Mouse (Mus musculus) megakaryocyte progenitor cell, adult 5-6 weeks (primary cell): ENCODE measurements around the gene Cdx4. TPM values are rescaled to one million over a fixed set of nuclear protein-coding genes. Genes with fewer than 3 reads are reported as not detected.
A peak's percentile ranks its signal among the peaks of the same experiment; 100 is the strongest.

Experiments used
- ATAC-seq: replicated peaks from 2 replicates; pipeline ENCODE4 v1.8.0; 2016; ENCODE audit warnings: mild to moderate bottlenecking, moderate TSS enrichment, inconsistent platforms; ENCODE audit not compliant: poor library complexity
- total RNA-seq, 2 experiments: library from RNA; stranded (forward) in 1 of 2; stranded (reverse) in 1 of 2; fragments of 157-497, 149-512 nt in 1 of 2; fragments of 200-1000 nt in 1 of 2; gene quantifications; 2 replicates each; pipeline versions ENCODE4 v1.2.3 to v1.2.4; 2015 to 2017

The Cdx4 gene
- total RNA-seq, 2 experiments from 2014 or later: not detected

DNA sequence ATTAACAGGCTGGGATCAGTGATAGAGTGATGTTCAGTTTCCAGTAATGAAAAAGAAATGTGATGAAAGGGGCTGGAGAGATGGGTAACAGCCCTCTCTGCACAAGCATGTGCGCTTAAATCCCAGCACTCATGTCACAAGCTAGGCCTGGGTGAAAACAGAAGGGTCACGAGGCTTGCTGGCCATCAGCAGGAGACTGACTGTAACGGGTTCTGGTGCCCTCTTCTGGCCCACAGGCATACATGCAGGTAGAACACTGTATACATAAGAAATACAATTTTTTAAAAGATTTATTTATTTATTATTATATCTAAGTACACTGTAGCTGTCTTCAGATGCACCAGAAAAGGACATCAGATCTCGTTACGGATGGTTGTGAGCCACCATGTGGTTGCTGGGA lies 53.1 kb downstream of the Cdx4 start:
- peak; percentile 42; the same call in 1 of the 2 replicates for ATAC-seq

Other genes with a start within 250 kb of the Cdx4 start
- not detected in 2 replicates for gene Nap1l2, start 134.8 kb upstream of the Cdx4 start, total RNA-seq (2015)
- not detected in 2 replicates for gene Nap1l2, start 134.8 kb upstream of the Cdx4 start, total RNA-seq (2017)
- 0.12 TPM in 2 replicates for gene Chic1, start 35.1 kb downstream of the Cdx4 start, total RNA-seq (2015)
- 0.27 TPM in 1 of 2 replicates, not detected in the other for gene Chic1, start 35.1 kb downstream of the Cdx4 start, total RNA-seq (2017)
- gene Tsx, start 93.1 kb downstream of the Cdx4 start, total RNA-seq (2015): not detected in 2 replicates
- not detected in 2 replicates for gene Tsx, start 93.1 kb downstream of the Cdx4 start, total RNA-seq (2017)
- gene Gm26992, start 100.6 kb downstream of the Cdx4 start, total RNA-seq (2015): 3.1 TPM in 1 of 2 replicates, not detected in the other
- gene Gm26992, start 100.6 kb downstream of the Cdx4 start, total RNA-seq (2017): not detected in 2 replicates